Mouse (Mus musculus) gastrocnemius, adult 18-20 months (tissue): ENCODE measurements around the gene Enthd1. TPM values are rescaled to one million over a fixed set of nuclear protein-coding genes. Genes with fewer than 3 reads are reported as not detected.

Experiments used
- DNase-seq: peaks from one replicate; pipeline ENCODE4 v3.0.0; 2021; ENCODE audit warnings: low spot score
- total RNA-seq, 2 experiments: library from RNA; stranded (reverse); gene quantifications; 2 replicates each; pipeline ENCODE4 v1.2.3; 2021

The Enthd1 gene
- total RNA-seq, 2 experiments from 2014 or later = not detected

GRCm38 (mm10) chr15:80490151-80490550, 74.8 kb downstream of the Enthd1 start:
- DNase-seq = no peak

- DNase-seq = no peak
These were observed 76.3 kb downstream of the Enthd1 start for GRCm38 (mm10) chr15:80488658-80489057.

GRCm38 (mm10) chr15:80485601-80486000, 79.4 kb downstream of the Enthd1 start:
- no peak for DNase-seq

- DNase-seq = no peak
These were observed 81.8 kb downstream of the Enthd1 start for GRCm38 (mm10) chr15:80483041-80483705.

- no peak for DNase-seq
These were observed 82.6 kb downstream of the Enthd1 start for GRCm38 (mm10) chr15:80482348-80482747.

- no peak for DNase-seq
These were observed 90.4 kb downstream of the Enthd1 start for GRCm38 (mm10) chr15:80474429-80475002.

GRCm38 (mm10) chr15:80467876-80468275, 97.1 kb downstream of the Enthd1 start:
- DNase-seq = no peak

- no peak for DNase-seq
These were observed 102.8 kb downstream of the Enthd1 start for GRCm38 (mm10) chr15:80462106-80462505.

GRCm38 (mm10) chr15:80461446-80461845, 103.5 kb downstream of the Enthd1 start:
- no peak for DNase-seq

- DNase-seq = no peak
These were observed 104.9 kb downstream of the Enthd1 start for GRCm38 (mm10) chr15:80460011-80460410.

GRCm38 (mm10) chr15:80457984-80458383, 107.0 kb downstream of the Enthd1 start:
- no peak for DNase-seq

- no peak for DNase-seq
These were observed 110.5 kb downstream of the Enthd1 start for GRCm38 (mm10) chr15:80454486-80454885.

GRCm38 (mm10) chr15:80452425-80452824, 112.5 kb downstream of the Enthd1 start:
- no peak for DNase-seq

- DNase-seq = no peak
These were observed 118.8 kb downstream of the Enthd1 start for GRCm38 (mm10) chr15:80445956-80446687.

GRCm38 (mm10) chr15:80440195-80440594, 124.8 kb downstream of the Enthd1 start:
- DNase-seq = no peak

GRCm38 (mm10) chr15:80438423-80438822, 126.5 kb downstream of the Enthd1 start:
- DNase-seq = no peak

GRCm38 (mm10) chr15:80437996-80438395, 127.0 kb downstream of the Enthd1 start:
- DNase-seq = no peak

- DNase-seq = no peak
These were observed 128.0 kb downstream of the Enthd1 start for GRCm38 (mm10) chr15:80436961-80437360.

GRCm38 (mm10) chr15:80430324-80430723, 134.6 kb downstream of the Enthd1 start:
- no peak for DNase-seq

- DNase-seq = peak; percentile 16
These were observed 146.8 kb downstream of the Enthd1 start for GRCm38 (mm10) chr15:80418146-80418545.

- DNase-seq = peak; percentile 13
These were observed 147.9 kb downstream of the Enthd1 start for GRCm38 (mm10) chr15:80417066-80417465.

GRCm38 (mm10) chr15:80415132-80415531, 149.8 kb downstream of the Enthd1 start:
- DNase-seq = no peak
